Mouse (Mus musculus): ENCODE results near the gene Pik3c2b. TPM values are rescaled to one million over a fixed set of nuclear protein-coding genes. Genes with fewer than 3 reads are reported as not detected.

The Pik3c2b gene
- polyA plus RNA-seq, 1 experiment from 2014 or later = 15.4 TPM

GRCm38 (mm10) chr1:133080079-133080561, 34.7 kb downstream of the Pik3c2b start:
- Histone ChIP-seq H3K9me3 (ENCODE audit: control insufficient read depth, low read length) (no peaks in the 10 kb centered on the region), H3K4me3 (ENCODE audit: low read depth, low read length) (no peak overlapping the region), H3K4me2 (ENCODE audit: low read depth) (no peak overlapping the region), H3K27ac (ENCODE audit: low read depth, low read length) (peak overlapping the region; percentile 88), H3K4me1 (ENCODE audit: control insufficient read depth, insufficient read depth, low read length) (peaks cover 21% of the 10 kb centered on the region), H3K27me3 (ENCODE audit: control insufficient read depth, insufficient read depth, low read length) (no peaks in the 10 kb centered on the region), H3K36me3 (ENCODE audit: control insufficient read depth, insufficient read depth, low read length) (peaks cover 4% of the 10 kb centered on the region; the same call in 1 of the 2 replicates), H3K9ac (ENCODE audit: low read length) (peak overlapping the region; percentile 44)
- ATAC-seq (ENCODE audit: insufficient read depth, low FRiP score, low TSS enrichment) = peak; percentile 86
- DNase-seq (ENCODE audit: low spot score) = peak; percentile 84
- whole genome bisulfite sequencing = 14% methylated on average over 9 of the region's 9 CpGs

- Histone ChIP-seq H3K4me2 (ENCODE audit: low read depth) (no peak overlapping the region), H3K4me3 (ENCODE audit: low read depth, low read length) (no peak overlapping the region), H3K36me3 (ENCODE audit: control insufficient read depth, insufficient read depth, low read length) (peaks cover 4% of the 10 kb centered on the region; the same call in 1 of the 2 replicates), H3K9ac (ENCODE audit: low read length) (0 out of 2 replicates have a peak overlapping the region, but pooled peaks have one; percentile 24), H3K9me3 (ENCODE audit: control insufficient read depth, low read length) (no peaks in the 10 kb centered on the region), H3K27ac (ENCODE audit: low read depth, low read length) (0 out of 2 replicates have a peak overlapping the region, but pooled peaks have one; percentile 88), H3K4me1 (ENCODE audit: control insufficient read depth, insufficient read depth, low read length) (peaks cover 21% of the 10 kb centered on the region), H3K27me3 (ENCODE audit: control insufficient read depth, insufficient read depth, low read length) (no peaks in the 10 kb centered on the region)
- no peak for DNase-seq (ENCODE audit: low spot score)
- WGBS = 52% methylated on average over 6 of the region's 6 CpGs
- no peak for ATAC-seq (ENCODE audit: insufficient read depth, low FRiP score, low TSS enrichment)
Observed at GRCm38 (mm10) chr1:133080717-133081116, 35.2 kb downstream of the Pik3c2b start.

GRCm38 (mm10) chr1:133083003-133083546, 37.6 kb downstream of the Pik3c2b start:
- H3K27ac ChIP-seq (ENCODE audit: low read depth, low read length) = no peak overlapping the region
- WGBS = 92% methylated on average over 5 of the region's 5 CpGs
- no peak overlapping the region for H3K9ac ChIP-seq (ENCODE audit: low read length)
- no peak for DNase-seq (ENCODE audit: low spot score)
- no peaks in the 10 kb centered on the region for H3K9me3 ChIP-seq (ENCODE audit: control insufficient read depth, low read length)
- H3K4me3 ChIP-seq (ENCODE audit: low read depth, low read length) = no peak overlapping the region
- no peak for ATAC-seq (ENCODE audit: insufficient read depth, low FRiP score, low TSS enrichment)
- H3K4me1 ChIP-seq (ENCODE audit: control insufficient read depth, insufficient read depth, low read length) = peaks cover 9% of the 10 kb centered on the region; the same call in 1 of the 2 replicates
- H3K36me3 ChIP-seq (ENCODE audit: control insufficient read depth, insufficient read depth, low read length) = peaks cover 3% of the 10 kb centered on the region; the same call in 1 of the 2 replicates
- no peak overlapping the region for H3K4me2 ChIP-seq (ENCODE audit: low read depth)
- no peaks in the 10 kb centered on the region for H3K27me3 ChIP-seq (ENCODE audit: control insufficient read depth, insufficient read depth, low read length)

GRCm38 (mm10) chr1:133083942-133084625, 38.6 kb downstream of the Pik3c2b start:
- DNase-seq (ENCODE audit: low spot score) = no peak
- Histone ChIP-seq H3K27me3 (ENCODE audit: control insufficient read depth, insufficient read depth, low read length) (no peaks in the 10 kb centered on the region), H3K36me3 (ENCODE audit: control insufficient read depth, insufficient read depth, low read length) (peaks cover 3% of the 10 kb centered on the region; the same call in 1 of the 2 replicates), H3K4me1 (ENCODE audit: control insufficient read depth, insufficient read depth, low read length) (peaks cover 9% of the 10 kb centered on the region; the same call in 1 of the 2 replicates), H3K4me2 (ENCODE audit: low read depth) (no peak overlapping the region), H3K9ac (ENCODE audit: low read length) (no peak overlapping the region), H3K9me3 (ENCODE audit: control insufficient read depth, low read length) (no peaks in the 10 kb centered on the region), H3K4me3 (ENCODE audit: low read depth, low read length) (no peak overlapping the region), H3K27ac (ENCODE audit: low read depth, low read length) (no peak overlapping the region)
- ATAC-seq (ENCODE audit: insufficient read depth, low FRiP score, low TSS enrichment) = no peak
- 78% methylated on average over 11 of the region's 11 CpGs for WGBS

- H3K4me2 ChIP-seq (ENCODE audit: low read depth) = no peak overlapping the region
- no peaks in the 10 kb centered on the region for H3K27me3 ChIP-seq (ENCODE audit: control insufficient read depth, insufficient read depth, low read length)
- DNase-seq (ENCODE audit: low spot score) (no peak), ATAC-seq (ENCODE audit: insufficient read depth, low FRiP score, low TSS enrichment) (no peak)
- whole genome bisulfite sequencing = 80% methylated on average over 14 of the region's 14 CpGs
- no peak overlapping the region for H3K9ac ChIP-seq (ENCODE audit: low read length)
- H3K4me1 ChIP-seq (ENCODE audit: control insufficient read depth, insufficient read depth, low read length) = peaks cover 6% of the 10 kb centered on the region; the same call in 1 of the 2 replicates
- H3K36me3 ChIP-seq (ENCODE audit: control insufficient read depth, insufficient read depth, low read length) = peaks cover 3% of the 10 kb centered on the region; the same call in 1 of the 2 replicates
- no peaks in the 10 kb centered on the region for H3K9me3 ChIP-seq (ENCODE audit: control insufficient read depth, low read length)
- no peak overlapping the region for H3K27ac ChIP-seq (ENCODE audit: low read depth, low read length)
- no peak overlapping the region for H3K4me3 ChIP-seq (ENCODE audit: low read depth, low read length)
Observed at GRCm38 (mm10) chr1:133084708-133085416, 39.4 kb downstream of the Pik3c2b start.

- Histone ChIP-seq H3K4me1 (ENCODE audit: control insufficient read depth, insufficient read depth, low read length) (0 out of 2 replicates have a peak, but pooled peaks cover 5% of the 10 kb centered on the region), H3K4me3 (ENCODE audit: low read depth, low read length) (no peak overlapping the region), H3K36me3 (ENCODE audit: control insufficient read depth, insufficient read depth, low read length) (peaks cover 3% of the 10 kb centered on the region; the same call in 1 of the 2 replicates), H3K4me2 (ENCODE audit: low read depth) (no peak overlapping the region), H3K27me3 (ENCODE audit: control insufficient read depth, insufficient read depth, low read length) (no peaks in the 10 kb centered on the region), H3K9ac (ENCODE audit: low read length) (no peak overlapping the region), H3K9me3 (ENCODE audit: control insufficient read depth, low read length) (no peaks in the 10 kb centered on the region), H3K27ac (ENCODE audit: low read depth, low read length) (no peak overlapping the region)
- WGBS = 97% methylated on average over 8 of the region's 8 CpGs
- no peak for ATAC-seq (ENCODE audit: insufficient read depth, low FRiP score, low TSS enrichment)
- DNase-seq (ENCODE audit: low spot score) = no peak
Observed at GRCm38 (mm10) chr1:133085417-133085742, 39.9 kb downstream of the Pik3c2b start.

GRCm38 (mm10) chr1:133086804-133087203, 41.3 kb downstream of the Pik3c2b start:
- Histone ChIP-seq H3K27me3 (ENCODE audit: control insufficient read depth, insufficient read depth, low read length) (no peaks in the 10 kb centered on the region), H3K4me3 (ENCODE audit: low read depth, low read length) (no peak overlapping the region), H3K4me2 (ENCODE audit: low read depth) (no peak overlapping the region), H3K36me3 (ENCODE audit: control insufficient read depth, insufficient read depth, low read length) (peaks cover 3% of the 10 kb centered on the region; the same call in 1 of the 2 replicates), H3K9ac (ENCODE audit: low read length) (no peak overlapping the region), H3K4me1 (ENCODE audit: control insufficient read depth, insufficient read depth, low read length) (no peaks in the 10 kb centered on the region), H3K27ac (ENCODE audit: low read depth, low read length) (peak overlapping the region; percentile 1; the same call in 1 of the 2 replicates), H3K9me3 (ENCODE audit: control insufficient read depth, low read length) (no peaks in the 10 kb centered on the region)
- WGBS = 89% methylated on average over 10 of the region's 10 CpGs
- ATAC-seq (ENCODE audit: insufficient read depth, low FRiP score, low TSS enrichment) (no peak), DNase-seq (ENCODE audit: low spot score) (no peak)

- peak; percentile 79 for DNase-seq (ENCODE audit: low spot score)
- Histone ChIP-seq H3K4me3 (ENCODE audit: low read depth, low read length) (no peak overlapping the region), H3K27ac (ENCODE audit: low read depth, low read length) (no peak overlapping the region), H3K4me2 (ENCODE audit: low read depth) (no peak overlapping the region), H3K9ac (ENCODE audit: low read length) (no peak overlapping the region), H3K9me3 (ENCODE audit: control insufficient read depth, low read length) (no peaks in the 10 kb centered on the region), H3K27me3 (ENCODE audit: control insufficient read depth, insufficient read depth, low read length) (no peaks in the 10 kb centered on the region), H3K4me1 (ENCODE audit: control insufficient read depth, insufficient read depth, low read length) (no peaks in the 10 kb centered on the region), H3K36me3 (ENCODE audit: control insufficient read depth, insufficient read depth, low read length) (peaks cover 3% of the 10 kb centered on the region; the same call in 1 of the 2 replicates)
- 41% methylated on average over 7 of the region's 7 CpGs for WGBS
- peak; percentile 69 for ATAC-seq (ENCODE audit: insufficient read depth, low FRiP score, low TSS enrichment)
Observed at GRCm38 (mm10) chr1:133087206-133087905, 41.9 kb downstream of the Pik3c2b start.

Measured in neural tube, embryonic 11.5 days (tissue).